Mouse (Mus musculus) cerebellum, postnatal 10 days (tissue): Measurements from ENCODE around the gene Gtf3c5.

Experiments
- DNase-seq, 2 experiments: peaks; one replicate each; pipeline ENCODE4 v3.0.0; 2021; ENCODE audit warnings: mixed read lengths in 2 of 2

Gene Gtf3c5

GRCm38 (mm10) chr2:28606601-28607340 lies 23.2 kb upstream of the Gtf3c5 start:
- no peak for DNase-seq

GRCm38 (mm10) chr2:28605789-28606541 lies 22.4 kb upstream of the Gtf3c5 start:
- DNase-seq, result peak; percentile 25 to 39

- DNase-seq, result no peak
Observed at GRCm38 (mm10) chr2:28603542-28603941, 20.0 kb upstream of the Gtf3c5 start.

- DNase-seq, result no peak
Observed at GRCm38 (mm10) chr2:28601720-28602590, 18.4 kb upstream of the Gtf3c5 start.

GRCm38 (mm10) chr2:28599569-28599900 lies 16.0 kb upstream of the Gtf3c5 start:
- DNase-seq, result no peak

GRCm38 (mm10) chr2:28598692-28599568 lies 15.4 kb upstream of the Gtf3c5 start:
- no peak for DNase-seq

- DNase-seq, result no peak
Observed at GRCm38 (mm10) chr2:28597733-28598547, 14.4 kb upstream of the Gtf3c5 start.

- DNase-seq, result peak in 1 of 2 experiments; percentile 23
Observed at GRCm38 (mm10) chr2:28596998-28597397, 13.4 kb upstream of the Gtf3c5 start.

- DNase-seq, result no peak
Observed at GRCm38 (mm10) chr2:28596021-28596420, 12.5 kb upstream of the Gtf3c5 start.

- peak; percentile 85 to 87 for DNase-seq
Observed at GRCm38 (mm10) chr2:28592809-28593208, 9.3 kb upstream of the Gtf3c5 start.

- DNase-seq, result no peak
Observed at GRCm38 (mm10) chr2:28591479-28591878, 7.9 kb upstream of the Gtf3c5 start.

GRCm38 (mm10) chr2:28588574-28588973 lies 5.0 kb upstream of the Gtf3c5 start:
- no peak for DNase-seq

- no peak for DNase-seq
Observed at GRCm38 (mm10) chr2:28585730-28586129, 2.2 kb upstream of the Gtf3c5 start.

- peak; percentile 90 to 91 for DNase-seq
Observed at GRCm38 (mm10) chr2:28585043-28585571, 1.6 kb upstream of the Gtf3c5 start.

GRCm38 (mm10) chr2:28582647-28583353 lies 751 bp downstream of the Gtf3c5 start:
- DNase-seq, result peak; percentile 93

- DNase-seq, result peak; percentile 56 to 57
Observed at GRCm38 (mm10) chr2:28578003-28578402, 5.5 kb downstream of the Gtf3c5 start.

- DNase-seq, result peak; percentile 86 to 88
Observed at GRCm38 (mm10) chr2:28576815-28577214, 6.7 kb downstream of the Gtf3c5 start.

GRCm38 (mm10) chr2:28575341-28575740 lies 8.2 kb downstream of the Gtf3c5 start:
- peak; percentile 51 to 56 for DNase-seq

- DNase-seq, result no peak
Observed at GRCm38 (mm10) chr2:28569903-28570302, 13.6 kb downstream of the Gtf3c5 start.

GRCm38 (mm10) chr2:28566545-28566944 lies 17.0 kb downstream of the Gtf3c5 start:
- DNase-seq, result no peak
